In the genomic region with DNA sequence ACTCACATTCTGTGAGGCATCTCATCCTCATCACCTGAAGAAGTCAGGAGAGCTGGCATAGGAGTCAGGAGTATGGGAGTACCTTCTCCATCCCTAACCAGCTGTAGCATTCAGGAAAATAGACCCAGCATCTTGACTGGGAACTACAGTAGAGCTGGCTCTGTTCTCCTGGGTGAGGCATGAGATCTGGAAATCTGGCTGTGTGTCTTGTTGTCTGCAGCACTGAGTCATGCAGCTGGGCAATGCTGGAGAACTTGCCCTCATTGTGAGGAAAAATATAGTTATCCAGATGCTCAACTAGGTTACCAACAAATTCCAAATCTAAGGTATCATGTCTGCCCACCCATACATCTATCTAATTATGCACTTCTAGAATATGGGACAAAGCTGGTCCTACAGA, we compare ENCODE assay signal across 17 mouse cellular contexts.
"Had no signal": no experiment of that assay in that cellular context is flagged by ENCODE, and none has a peak within 500 bp of the region (broad histone marks: within the 10 kb centered on the region; RNA-seq: fewer than 3 reads in every experiment).

No protein-coding gene starts in this region.

- DNase-seq: forebrain, postnatal 0 days; gastrocnemius, postnatal 14 days; gastrocnemius, postnatal 36 days; heart, adult 18-20 months; heart, postnatal 14 days; heart, postnatal 36 days; kidney, adult 11 months; kidney, adult 2 months; kidney, adult 9 months; kidney, postnatal 14 days; kidney, postnatal 36 days; layer of hippocampus, adult 9-11 months; layer of hippocampus, postnatal 36 days; left cerebral cortex, postnatal 4 days had no signal

- ATAC-seq: forebrain, postnatal 0 days; hindbrain, postnatal 0 days; intestine, embryonic 16.5 days; liver, embryonic 12.5 days had no signal
